Mouse (Mus musculus) thymus, postnatal 25 days (tissue): Measurements from ENCODE around the gene Meox1.

Experiments
- DNase-seq: peaks from one replicate; pipeline ENCODE4 v3.0.0; 2022

The Meox1 gene

DNA sequence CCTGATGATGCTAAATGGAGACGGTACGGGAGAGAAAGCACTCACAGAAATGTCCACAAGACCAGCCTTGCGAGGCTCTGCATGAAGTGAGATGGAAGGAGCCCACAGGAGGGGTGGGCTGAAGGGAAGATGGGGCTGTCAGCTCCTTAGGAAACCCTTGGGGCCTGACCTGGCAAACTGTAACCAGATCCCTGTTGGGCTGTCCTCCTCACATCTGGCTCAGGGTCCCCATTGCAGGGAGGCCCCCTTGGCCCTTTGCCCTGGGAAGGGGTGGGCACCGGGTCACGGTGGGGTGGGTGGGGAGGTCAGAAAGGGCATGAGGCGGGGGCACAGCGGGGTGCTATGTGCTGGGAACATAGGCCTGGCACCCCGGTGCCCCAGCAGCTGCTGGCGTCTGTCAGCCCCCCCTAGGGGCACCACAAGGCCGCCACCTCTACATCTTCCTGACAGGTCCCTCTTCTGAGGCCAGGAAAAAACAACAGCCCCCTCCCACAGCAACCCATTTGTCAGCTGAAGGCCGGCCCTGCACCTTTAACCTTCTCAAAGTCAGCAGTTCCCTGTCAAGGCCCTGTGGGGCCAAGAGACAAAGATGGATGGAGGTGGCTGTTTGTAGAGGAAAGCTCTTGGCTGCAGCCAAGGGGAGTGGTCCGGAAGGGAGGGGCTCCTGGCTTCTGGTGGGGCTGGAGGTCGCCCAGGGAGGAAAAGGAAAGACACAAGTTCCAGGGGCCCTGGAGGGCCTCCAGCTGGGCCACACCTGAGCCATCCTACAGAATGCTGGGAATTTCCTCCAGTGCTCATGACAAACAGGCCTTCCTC is 2.6 kb upstream of the Meox1 start:
- no peak for DNase-seq

DNA sequence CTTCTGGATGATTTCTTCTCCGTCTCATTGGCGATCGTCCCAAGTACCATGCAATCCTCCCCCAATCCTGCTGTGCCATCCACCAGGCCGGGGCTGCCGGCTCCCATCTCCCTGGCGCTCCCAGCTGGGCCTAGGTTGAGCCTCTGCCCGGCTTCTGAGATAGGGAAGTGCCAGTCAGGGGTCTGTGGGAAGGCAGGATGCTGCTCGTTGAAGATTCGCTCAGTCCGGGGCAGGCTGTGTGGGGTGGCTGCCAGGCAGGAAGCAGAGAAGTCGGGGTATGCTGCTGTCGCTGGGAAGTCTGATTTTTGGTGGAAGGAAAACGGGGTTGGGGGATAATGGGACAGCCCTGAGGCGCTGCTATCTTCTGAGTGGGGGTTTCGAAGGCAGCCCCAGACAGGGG is 614 bp downstream of the Meox1 start:
- no peak for DNase-seq

GRCm38 (mm10) chr11:101891451-101891850 is 2.7 kb downstream of the Meox1 start:
- no peak for DNase-seq

DNA sequence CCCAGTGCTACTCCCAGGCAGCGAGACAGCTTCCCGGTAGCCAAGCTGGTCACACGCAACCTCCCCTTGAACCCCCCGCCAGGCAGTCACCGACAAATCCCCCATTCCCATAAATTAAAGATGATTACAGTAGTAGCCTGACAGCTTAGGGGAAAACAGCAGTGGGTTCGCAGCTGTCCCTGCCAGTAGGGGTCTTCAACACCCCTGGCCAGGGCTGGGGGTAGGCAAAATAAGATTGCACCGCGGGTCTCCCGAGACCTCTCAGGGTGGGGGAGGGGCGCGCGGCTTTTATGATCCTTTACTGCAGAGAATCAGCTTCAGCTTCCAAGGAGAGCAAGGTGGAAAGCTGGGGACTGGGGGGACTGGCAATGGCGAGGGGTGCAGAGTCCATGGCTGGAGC is 4.4 kb downstream of the Meox1 start:
- no peak for DNase-seq

GRCm38 (mm10) chr11:101888820-101889219 is 5.4 kb downstream of the Meox1 start:
- no peak for DNase-seq

GRCm38 (mm10) chr11:101886436-101886835 is 7.7 kb downstream of the Meox1 start:
- DNase-seq, result no peak

DNA sequence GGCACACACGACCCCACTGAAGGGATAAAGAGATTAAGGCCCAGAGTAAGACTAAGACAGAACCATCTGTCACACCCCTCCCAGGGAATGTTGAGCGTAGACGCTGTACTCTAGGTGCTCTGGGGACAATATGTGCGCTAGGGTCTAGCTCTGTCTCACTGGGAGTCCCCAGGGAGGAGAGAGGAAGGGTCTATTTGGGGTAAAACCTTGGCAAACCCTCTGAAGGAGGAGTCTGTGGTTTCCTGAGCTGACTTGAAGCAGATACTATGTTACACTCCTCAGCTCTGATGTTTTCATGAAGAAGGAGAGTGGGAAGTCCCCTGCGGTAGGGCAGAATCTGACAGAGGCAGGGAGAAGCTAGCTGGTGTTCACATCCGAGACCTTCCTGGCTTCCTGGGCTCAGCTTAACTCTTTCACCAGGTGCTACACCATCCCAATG is 8.3 kb downstream of the Meox1 start:
- no peak for DNase-seq

GRCm38 (mm10) chr11:101885232-101885631 is 8.9 kb downstream of the Meox1 start:
- DNase-seq, result no peak

GRCm38 (mm10) chr11:101883911-101884310 is 10.3 kb downstream of the Meox1 start:
- no peak for DNase-seq

DNA sequence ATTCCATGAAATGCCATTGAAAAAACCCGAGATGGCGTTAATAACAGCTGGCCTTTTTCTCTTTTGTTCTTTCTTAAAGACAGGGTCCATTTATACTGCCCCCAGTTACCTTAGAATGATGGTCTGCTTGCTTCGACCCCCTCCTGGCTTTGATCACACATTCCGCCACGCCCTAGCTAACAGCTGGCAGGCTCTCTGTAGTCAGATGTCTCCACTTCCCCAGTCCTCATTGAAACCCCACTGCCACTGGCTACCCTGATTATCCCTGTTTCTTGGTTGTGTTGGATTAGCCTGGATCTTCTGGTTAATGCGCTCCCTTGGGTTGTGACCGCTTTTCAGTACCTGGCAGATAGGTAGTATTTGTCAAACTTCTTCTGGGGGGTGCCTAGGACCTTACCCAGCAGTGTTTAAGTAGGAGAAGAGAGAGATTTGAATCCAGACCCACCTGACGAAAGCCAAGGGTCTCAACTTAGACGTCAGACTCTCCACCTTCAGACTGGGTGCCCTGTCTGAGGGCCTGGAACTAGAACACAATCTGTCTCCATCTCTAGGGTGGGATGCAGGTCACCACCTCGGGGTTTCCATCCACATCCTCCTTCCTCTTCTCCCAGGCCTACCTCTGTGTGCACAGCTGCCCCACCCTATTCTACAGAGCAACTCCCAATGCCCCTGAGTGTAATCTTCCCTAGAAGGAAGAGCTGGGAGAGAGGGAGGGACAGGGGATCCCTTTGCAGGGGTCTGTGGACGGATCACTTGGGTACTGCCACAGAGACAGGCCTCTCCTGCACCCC is 11.5 kb downstream of the Meox1 start:
- DNase-seq, result no peak

- DNase-seq, result no peak
Observed at GRCm38 (mm10) chr11:101881604-101882071, 12.5 kb downstream of the Meox1 start.

GRCm38 (mm10) chr11:101881185-101881584 is 13.0 kb downstream of the Meox1 start:
- DNase-seq, result no peak

DNA sequence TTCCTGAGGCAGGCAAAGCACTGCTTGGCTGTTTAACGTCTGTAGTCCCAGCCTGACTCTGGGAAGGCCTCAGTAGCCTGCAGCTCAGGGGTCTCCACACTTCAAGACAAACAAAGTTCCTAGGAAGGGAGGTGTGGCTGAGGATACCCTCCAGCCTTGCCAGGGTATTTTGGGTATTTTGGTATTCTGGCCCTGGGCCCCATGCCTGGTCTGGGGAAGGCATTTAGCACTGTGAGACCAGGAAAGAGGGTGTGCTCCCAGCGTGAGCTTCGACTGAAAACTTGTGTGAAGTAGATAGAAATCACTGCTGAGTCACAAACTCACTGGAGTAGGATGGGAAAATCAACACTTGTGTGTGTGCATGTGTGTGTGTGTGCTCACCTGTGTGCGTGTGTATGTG is 14.5 kb downstream of the Meox1 start:
- DNase-seq, result no peak

GRCm38 (mm10) chr11:101878696-101879095 is 15.5 kb downstream of the Meox1 start:
- no peak for DNase-seq

GRCm38 (mm10) chr11:101874978-101875377 is 19.2 kb downstream of the Meox1 start:
- no peak for DNase-seq

DNA sequence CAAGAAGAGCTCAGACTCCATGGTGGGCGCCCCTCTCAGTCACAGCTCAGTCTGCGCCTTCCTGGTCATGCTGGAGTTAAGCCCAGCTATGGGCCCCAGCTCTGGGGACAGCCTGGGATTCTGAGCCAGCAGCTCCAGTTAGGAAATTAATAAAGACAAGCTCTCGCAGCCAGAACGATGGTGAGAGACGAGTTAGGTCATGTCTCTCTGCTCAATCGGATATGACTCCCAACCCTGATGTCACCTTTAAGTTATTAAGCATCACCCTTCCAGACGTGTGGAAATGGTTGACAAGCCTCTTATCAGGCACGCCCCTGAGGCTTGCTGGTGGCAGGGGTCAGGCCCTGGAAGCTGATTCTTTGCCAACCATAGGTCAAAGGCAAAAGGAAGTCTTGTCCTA is 20.3 kb downstream of the Meox1 start:
- no peak for DNase-seq

DNA sequence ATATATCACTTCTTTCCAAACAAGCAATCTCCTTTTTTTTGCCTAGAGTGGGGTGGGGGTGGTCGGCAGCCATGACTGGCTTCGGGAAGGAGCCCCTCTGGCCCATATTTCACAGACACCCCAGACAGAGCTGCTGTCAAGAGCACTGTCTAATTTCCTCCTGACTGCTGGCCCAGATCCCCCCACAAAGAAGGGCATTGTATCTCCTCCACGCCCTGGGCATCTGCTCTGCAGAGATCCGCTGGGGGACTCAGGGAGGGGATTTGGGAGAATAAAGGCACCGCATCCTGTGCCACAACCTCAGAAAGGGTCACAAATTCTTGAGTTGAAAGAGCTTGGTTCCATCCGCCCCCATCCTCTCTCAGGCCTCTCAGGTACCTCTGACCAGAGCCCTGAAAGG is 22.7 kb downstream of the Meox1 start:
- DNase-seq, result no peak

DNA sequence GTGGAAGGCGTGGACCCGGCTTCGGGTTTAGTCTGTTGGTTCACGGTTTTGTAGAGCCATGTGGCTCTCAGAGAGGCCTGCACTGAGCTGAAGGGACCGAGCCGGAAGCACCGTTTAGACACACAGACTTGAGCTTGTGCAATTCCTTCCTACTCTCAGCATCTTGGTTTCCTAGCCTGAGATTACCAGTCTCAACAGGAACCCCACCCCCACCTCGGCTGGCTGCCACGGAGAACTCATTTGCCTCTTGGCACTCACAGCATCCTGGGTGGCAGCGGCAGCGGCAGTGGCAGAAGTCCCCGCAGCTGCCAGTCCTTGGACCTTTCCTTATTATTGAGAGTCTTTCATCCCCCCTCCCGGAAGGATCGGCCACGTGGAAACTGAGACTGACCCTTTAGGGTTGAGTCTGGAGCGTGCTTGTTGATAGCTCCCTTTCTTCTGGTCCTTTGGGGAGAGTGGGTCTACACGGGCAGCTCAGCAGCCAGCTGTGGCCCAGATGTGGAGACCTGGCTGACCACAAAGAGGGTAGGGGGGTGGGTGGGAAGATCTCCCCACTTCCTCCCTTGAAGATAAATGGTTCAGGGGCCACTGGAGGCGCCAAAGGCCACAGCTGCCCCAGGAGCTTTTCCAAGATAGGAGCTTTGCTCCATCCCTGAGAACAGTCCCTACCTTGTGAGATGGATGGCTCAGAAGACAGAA is 24.0 kb downstream of the Meox1 start:
- no peak for DNase-seq

DNA sequence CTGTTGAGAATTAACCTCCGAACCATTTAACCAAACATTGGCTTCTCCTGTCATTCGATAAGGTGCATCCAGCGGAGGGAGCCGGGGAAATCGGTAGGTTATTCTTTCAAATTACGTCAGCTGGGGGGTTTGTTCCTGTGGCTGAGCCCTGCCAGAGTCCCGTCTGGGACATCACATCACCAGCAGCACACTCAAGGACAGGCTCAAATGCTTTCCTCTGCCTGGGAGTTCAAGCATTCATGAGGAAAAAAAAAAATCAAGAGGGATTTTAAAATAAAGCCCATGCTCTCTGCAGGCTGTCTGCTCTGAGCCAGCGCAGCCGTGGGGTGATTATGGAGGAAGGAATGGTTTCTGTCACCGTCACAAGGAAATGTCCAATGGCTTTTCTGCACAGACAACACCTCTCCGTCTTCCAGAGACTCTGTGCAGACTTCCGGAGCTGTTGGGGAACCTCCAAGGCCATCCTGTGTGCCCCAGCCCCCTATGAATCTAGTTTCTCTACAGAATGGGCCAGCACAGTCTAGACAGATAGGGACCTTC is 26.6 kb downstream of the Meox1 start:
- no peak for DNase-seq

GRCm38 (mm10) chr11:101858742-101859141 is 35.4 kb downstream of the Meox1 start:
- no peak for DNase-seq

DNA sequence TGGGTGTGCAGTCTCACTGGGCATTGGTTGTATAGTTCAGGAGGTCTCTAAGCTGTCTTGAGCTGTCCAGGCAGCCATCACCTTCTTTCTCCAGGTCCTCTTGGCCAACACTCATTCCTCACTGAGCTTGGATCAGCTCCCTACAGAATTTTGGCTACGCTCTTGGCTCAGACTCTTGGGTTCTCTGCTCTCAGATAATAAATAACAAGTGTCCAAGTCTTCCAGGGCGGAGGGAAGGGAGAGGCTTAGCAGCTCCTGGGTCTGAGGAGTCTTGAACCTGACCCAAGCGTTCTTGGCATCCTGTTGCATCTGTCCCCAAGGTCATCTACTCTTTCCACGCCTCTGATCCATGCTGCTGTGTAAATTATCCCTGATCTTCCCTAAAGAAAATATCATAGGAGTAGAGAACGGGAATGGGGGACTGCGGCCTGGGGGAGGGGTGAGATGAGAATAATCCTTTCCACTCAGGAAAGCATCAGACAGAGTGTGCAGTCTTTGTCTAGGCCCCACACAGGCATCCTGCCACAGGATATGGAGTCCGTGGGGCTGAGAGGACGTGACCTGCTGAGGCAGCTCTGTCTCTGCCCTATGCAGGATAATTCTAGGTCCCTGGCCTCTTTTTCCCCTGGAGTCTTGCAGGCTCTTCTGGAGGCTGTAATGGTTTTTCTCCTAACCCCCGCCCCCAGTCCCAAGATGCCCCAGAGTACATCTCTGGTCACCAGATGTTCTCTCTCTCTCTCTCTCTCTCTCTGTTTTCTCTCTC is 38.0 kb downstream of the Meox1 start:
- DNase-seq, result no peak

DNA sequence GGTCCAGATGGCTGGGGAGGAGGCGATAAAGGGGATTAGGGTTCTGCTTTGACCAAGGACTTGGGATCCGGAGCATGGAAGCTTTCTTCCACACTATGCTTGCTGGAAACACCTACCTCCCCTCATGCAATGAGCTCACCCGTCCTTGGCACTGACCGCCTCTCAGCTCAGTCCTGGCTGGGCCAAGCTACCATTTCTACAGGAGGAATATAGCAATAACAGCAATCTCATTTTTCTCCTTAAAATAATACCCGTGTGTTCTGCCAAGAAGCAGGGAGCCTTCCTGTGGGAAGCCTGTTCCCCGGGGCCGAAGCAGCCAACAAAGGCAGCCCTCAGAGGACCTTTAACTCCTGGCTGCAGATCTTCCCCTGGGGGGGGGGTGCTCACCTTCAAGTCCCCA is 43.1 kb downstream of the Meox1 start:
- no peak for DNase-seq
